Mouse (Mus musculus) megakaryocyte, embryonic 14.5 days (primary cell): ENCODE data around the gene Senp5.

Experiments used
- FLI1 ChIP-seq: IDR thresholded peaks from 2 replicates; pipeline ENCODE4 v1.6.1; 2012; ENCODE audit warnings: low read length, inconsistent platforms, mixed read lengths
- GATA1 ChIP-seq: IDR thresholded peaks from 3 replicates; pipeline ENCODE4 v1.6.1; 2012; ENCODE audit warnings: mixed read lengths, low read length, inconsistent platforms, borderline replicate concordance

GRCm38 (mm10) chr16:31926091-31926490 lies 77.0 kb downstream of the Senp5 start:
- TF ChIP-seq GATA1, result no peak
- no peak for TF ChIP-seq FLI1
